Mouse (Mus musculus): ENCODE measurements around the gene Syngr2. TPM values are rescaled to one million over a fixed set of nuclear protein-coding genes. Genes with fewer than 3 reads are reported as not detected.
A peak's percentile ranks its signal among the peaks of the same experiment; 100 is the strongest.

Gene Syngr2
- total and polyA plus RNA-seq, 3 experiments: 189 to 384 TPM; not detected in 1

- H3K4me1 ChIP-seq (ENCODE audit: control insufficient read depth in 1 of 2, insufficient read depth in 2 of 2, low read length in 2 of 2): peaks cover under 1 to 7% of the 10 kb centered on the region in 2 experiments; a peak in 3 of 4 replicates
- H3K36me3 ChIP-seq (ENCODE audit: control insufficient read depth in 1 of 2, insufficient read depth in 2 of 2, low read length in 2 of 2): peaks cover 7 to 9% of the 10 kb centered on the region in 2 experiments; a peak in 2 of 4 replicates
- H3K9ac ChIP-seq (ENCODE audit: control insufficient read depth, low read depth, low read length, poor library complexity, severe bottlenecking): no peak overlapping the region
- DNase-seq (ENCODE audit: low read depth, low spot score): no peak
- no peak overlapping the region for H3K27ac ChIP-seq (ENCODE audit: control insufficient read depth, low read depth, low read length)
- H3K9me3 ChIP-seq (replicated peaks; ENCODE audit: insufficient read depth, low read length): no peaks in the 10 kb centered on the region
- TF ChIP-seq SMC3 (IDR thresholded peaks at IDR 0.05; ENCODE audit: low read depth, low read length) (0 out of 2 replicates have a peak, but pooled peaks have one; percentile 4), ZMIZ1 (IDR thresholded peaks at IDR 0.05; ENCODE audit: low read depth, low read length) (no peak)
- no peak overlapping the region for H3K4me3 ChIP-seq (ENCODE audit: control insufficient read depth in 1 of 2, insufficient read depth in 1 of 2, low read depth in 2 of 2, low read length in 2 of 2)
- peaks cover 10% of the 10 kb centered on the region for H3K79me2 ChIP-seq (ENCODE audit: control insufficient read depth, insufficient read depth, low read length, poor library complexity)
- H3K27me3 ChIP-seq (ENCODE audit: control insufficient read depth in 1 of 2, insufficient read depth in 2 of 2, low read length in 2 of 2): no peaks in the 10 kb centered on the region
Measured at GRCm38 (mm10) chr11:117819095-117819494, 9.6 kb downstream of the Syngr2 start.

GRCm38 (mm10) chr11:117820173-117820572, 10.7 kb downstream of the Syngr2 start:
- Histone ChIP-seq H3K27ac (ENCODE audit: control insufficient read depth, low read depth, low read length) (no peak overlapping the region), H3K4me1 (ENCODE audit: control insufficient read depth in 1 of 2, insufficient read depth in 2 of 2, low read length in 2 of 2) (peaks cover 3 to 12% of the 10 kb centered on the region in 2 experiments; a peak in 3 of 4 replicates)
- TF ChIP-seq MXI1 (IDR thresholded peaks at IDR 0.05; ENCODE audit: low read depth, low read length) (no peak), POLR2A (IDR thresholded peaks at IDR 0.05; ENCODE audit: control insufficient read depth in 1 of 2, insufficient read depth in 1 of 2, low read depth in 1 of 2, low read length in 2 of 2, poor library complexity in 1 of 2) (peak in 1 of 2 experiments; percentile 10; a peak in 1 of 4 replicates), MAX (IDR thresholded peaks at IDR 0.05; ENCODE audit: low read length) (no peak), MEF2A (IDR thresholded peaks at IDR 0.05; ENCODE audit: extremely low read depth, insufficient replicate concordance, low read depth, low read length, poor library complexity, severe bottlenecking) (no peak), ZMIZ1 (IDR thresholded peaks at IDR 0.05; ENCODE audit: low read depth, low read length) (0 out of 2 replicates have a peak, but pooled peaks have one; percentile 10)

GRCm38 (mm10) chr11:117821868-117822267, 12.4 kb downstream of the Syngr2 start:
- H3K36me3 ChIP-seq (ENCODE audit: control insufficient read depth in 1 of 2, insufficient read depth in 2 of 2, low read length in 2 of 2): peaks cover 4 to 12% of the 10 kb centered on the region in 2 experiments; a peak in 2 of 4 replicates
- peaks cover 3 to 18% of the 10 kb centered on the region in 2 experiments; a peak in 3 of 4 replicates for H3K4me1 ChIP-seq (ENCODE audit: control insufficient read depth in 1 of 2, insufficient read depth in 2 of 2, low read length in 2 of 2)

More at GRCm38 (mm10) chr11:117820173-117820572, 10.7 kb downstream of the Syngr2 start:
- Histone ChIP-seq H3K9me3 (replicated peaks; ENCODE audit: insufficient read depth, low read length) (no peaks in the 10 kb centered on the region), H3K79me2 (ENCODE audit: control insufficient read depth, insufficient read depth, low read length, poor library complexity) (peaks cover 19% of the 10 kb centered on the region), H3K36me3 (ENCODE audit: control insufficient read depth in 1 of 2, insufficient read depth in 2 of 2, low read length in 2 of 2) (peaks cover 6 to 12% of the 10 kb centered on the region in 2 experiments; a peak in 2 of 4 replicates), H3K4me3 (ENCODE audit: control insufficient read depth in 1 of 2, insufficient read depth in 1 of 2, low read depth in 2 of 2, low read length in 2 of 2) (no peak overlapping the region), H3K27me3 (ENCODE audit: control insufficient read depth in 1 of 2, insufficient read depth in 2 of 2, low read length in 2 of 2) (no peaks in the 10 kb centered on the region), H3K9ac (ENCODE audit: control insufficient read depth, low read depth, low read length, poor library complexity, severe bottlenecking) (no peak overlapping the region)
- no peak for DNase-seq (ENCODE audit: low read depth, low spot score)

More at GRCm38 (mm10) chr11:117821868-117822267, 12.4 kb downstream of the Syngr2 start:
- no peaks in the 10 kb centered on the region for H3K27me3 ChIP-seq (ENCODE audit: control insufficient read depth in 1 of 2, insufficient read depth in 2 of 2, low read length in 2 of 2)
- no peak overlapping the region for H3K4me3 ChIP-seq (ENCODE audit: control insufficient read depth in 1 of 2, insufficient read depth in 1 of 2, low read depth in 2 of 2, low read length in 2 of 2)
- H3K79me2 ChIP-seq (ENCODE audit: control insufficient read depth, insufficient read depth, low read length, poor library complexity): peaks cover 24% of the 10 kb centered on the region
- no peak overlapping the region for H3K9ac ChIP-seq (ENCODE audit: control insufficient read depth, low read depth, low read length, poor library complexity, severe bottlenecking)
- no peak for DNase-seq (ENCODE audit: low read depth, low spot score)
- H3K9me3 ChIP-seq (replicated peaks; ENCODE audit: insufficient read depth, low read length): no peaks in the 10 kb centered on the region
- H3K27ac ChIP-seq (ENCODE audit: control insufficient read depth, low read depth, low read length): no peak overlapping the region
- TF ChIP-seq MAZ (IDR thresholded peaks at IDR 0.05; ENCODE audit: low read depth, low read length) (no peak), RAD21 (IDR thresholded peaks at IDR 0.05; ENCODE audit: low read depth, low read length) (no peak), ELF1 (IDR thresholded peaks at IDR 0.05; ENCODE audit: low read depth, low read length) (no peak), NRF1 (IDR thresholded peaks at IDR 0.05; ENCODE audit: insufficient read depth, low read depth, low read length, poor library complexity, severe bottlenecking) (no peak)

All from MEL (cell line).